Mouse (Mus musculus) forebrain, embryonic 11.5 days (tissue): ENCODE results near the gene Rinl. TPM values are rescaled to one million over a fixed set of nuclear protein-coding genes. Genes with fewer than 3 reads are reported as not detected.

Source experiments
- ATAC-seq: fragments of 200-750 bp; cut with Nextera tagmentation; replicated peaks from 2 replicates; pipeline ENCODE4 v1.8.0; 2017; ENCODE audit warnings: moderate TSS enrichment; ENCODE audit not compliant: low FRiP score
- DNase-seq: peaks from one replicate; pipeline ENCODE4 v3.0.0-alpha.2; 2017; ENCODE audit warnings: low spot score
- H3K27ac ChIP-seq: fragments of 300-500 bp; sonication (generic); 2 replicates; pipeline ENCODE4 v1.5.1; 2014; ENCODE audit warnings: low read depth, low read length
- H3K27me3 ChIP-seq: fragments of 300-500 bp; sonication (generic); 2 replicates; pipeline ENCODE4 v1.6.1; 2014; ENCODE audit warnings: mild to moderate bottlenecking, low read length, mixed read lengths; ENCODE audit not compliant: control insufficient read depth, insufficient read depth
- H3K36me3 ChIP-seq: fragments of 300-500 bp; sonication (generic); 2 replicates; pipeline ENCODE4 v1.6.1; 2014; ENCODE audit warnings: mild to moderate bottlenecking, low read length, moderate library complexity, mixed read lengths; ENCODE audit not compliant: control insufficient read depth, insufficient read depth
- H3K4me1 ChIP-seq: fragments of 300-500 bp; sonication (generic); replicated peaks from 2 replicates; pipeline ENCODE4 v1.6.1; 2014; ENCODE audit warnings: low read length, mixed read lengths; ENCODE audit not compliant: control insufficient read depth, insufficient read depth
- H3K4me2 ChIP-seq: fragments of 300-500 bp; sonication (generic); 2 replicates; pipeline ENCODE4 v1.6.1; 2014; ENCODE audit warnings: low read depth, mild to moderate bottlenecking, low read length, moderate library complexity, mixed read lengths; ENCODE audit not compliant: severe bottlenecking
- H3K4me3 ChIP-seq: fragments of 300-500 bp; sonication (generic); 2 replicates; pipeline ENCODE4 v1.5.1; 2014; ENCODE audit warnings: low read depth, low read length
- H3K9ac ChIP-seq: fragments of 300-500 bp; sonication (generic); 2 replicates; pipeline ENCODE4 v1.6.1; 2014; ENCODE audit warnings: low read length
- H3K9me3 ChIP-seq: fragments of 300-500 bp; sonication (generic); 2 replicates; pipeline ENCODE4 v1.6.1; 2016; ENCODE audit warnings: low read length, mixed read lengths; ENCODE audit not compliant: control insufficient read depth
- WGBS: fragments of 180-500 bp; shearing (Covaris S2); extraction: QIAGEN DNeasy Blood & Tissue Kit; methylation state at CpG from one replicate; pipeline ENCODE4 v1.1.7; 2014; 5-methylcytosine and 5-hydroxymethylcytosine counted together
- polyA plus RNA-seq: library from polyadenylated mRNA; unstranded; fragments of >200 nt; fragmentation: Nextera tagmentation; extraction: Ambion mirVana; gene quantifications from 2 replicates; pipeline ENCODE4 v1.2.1, GENCODE M21; 2014

Rinl gene
- polyA plus RNA-seq, 1 experiment from 2014 or later = 2.1 TPM

DNA sequence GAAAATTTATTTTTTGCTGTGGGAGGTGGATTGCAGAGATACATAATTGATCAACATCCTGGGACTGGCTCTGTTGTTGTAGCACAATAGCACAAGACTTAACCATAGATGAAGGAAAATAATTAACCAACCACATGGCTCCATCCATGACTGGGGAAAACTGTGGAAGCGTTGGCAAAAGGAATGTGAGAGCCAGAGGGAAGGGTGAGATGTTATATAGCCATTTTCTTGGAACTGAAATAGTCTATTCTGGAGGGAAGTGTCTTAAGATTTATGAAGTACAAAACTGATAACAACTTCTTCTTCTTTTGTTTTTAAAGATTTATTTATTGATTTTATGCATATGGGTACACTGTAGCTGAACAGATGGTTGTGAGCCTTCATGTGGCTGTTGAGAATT lies 58.5 kb downstream of the Rinl start:
- Histone ChIP-seq H3K4me3 (no peak overlapping the region), H3K36me3 (no peaks in the 10 kb centered on the region), H3K4me1 (no peaks in the 10 kb centered on the region), H3K9ac (no peak overlapping the region), H3K9me3 (no peaks in the 10 kb centered on the region; the same call in 1 of the 2 replicates), H3K4me2 (no peak overlapping the region), H3K27me3 (no peaks in the 10 kb centered on the region), H3K27ac (no peak overlapping the region)
- ATAC-seq (no peak), DNase-seq (no peak)
- WGBS = 87% methylated on average over 1 of the region's 1 CpGs

Other genes with a start within 250 kb of the Rinl start
- not detected in 2 replicates for gene Sycn, start 248.1 kb upstream of the Rinl start, polyA plus RNA-seq
- not detected in 2 replicates for gene Nccrp1, start 241.7 kb upstream of the Rinl start, polyA plus RNA-seq
- 40.7 and 41.1 TPM in 2 replicates for gene Samd4b, start 190.8 kb upstream of the Rinl start, polyA plus RNA-seq
- gene Pak4, start 190.8 kb upstream of the Rinl start, polyA plus RNA-seq = 50.7 and 56.2 TPM in 2 replicates
- not detected in 2 replicates for gene Acp7, start 157.6 kb upstream of the Rinl start, polyA plus RNA-seq
- 4.3 and 6.7 TPM in 2 replicates for gene Fbxo27, start 96.1 kb upstream of the Rinl start, polyA plus RNA-seq
- 8.3 and 9.9 TPM in 2 replicates for gene Fbxo17, start 72.2 kb upstream of the Rinl start, polyA plus RNA-seq
- 116 and 131 TPM in 2 replicates for gene Mrps12, start 47.1 kb upstream of the Rinl start, polyA plus RNA-seq
- gene Sars2, start 47.0 kb upstream of the Rinl start, polyA plus RNA-seq = 35.6 and 37.8 TPM in 2 replicates
- gene Ccer2, start 32.8 kb upstream of the Rinl start, polyA plus RNA-seq = not detected in 2 replicates
- 63.5 and 70.2 TPM in 2 replicates for gene Sirt2, start 22.2 kb upstream of the Rinl start, polyA plus RNA-seq
- 45.6 and 49.9 TPM in 2 replicates for gene Nfkbib, start 21.5 kb upstream of the Rinl start, polyA plus RNA-seq
- 338 and 382 TPM in 2 replicates for gene Hnrnpl, start 19.6 kb downstream of the Rinl start, polyA plus RNA-seq
- 70.6 and 74.0 TPM in 2 replicates for gene Ech1, start 36.2 kb downstream of the Rinl start, polyA plus RNA-seq
- 1.1 and 1.7 TPM in 2 replicates for gene Lgals4, start 44.9 kb downstream of the Rinl start, polyA plus RNA-seq
- gene Lgals7, start 74.9 kb downstream of the Rinl start, polyA plus RNA-seq = 0.52 and 0.88 TPM in 2 replicates
- 0.60 and 0.69 TPM in 2 replicates for gene Capn12, start 92.5 kb downstream of the Rinl start, polyA plus RNA-seq
- 182 and 199 TPM in 2 replicates for gene Actn4, start 173.4 kb downstream of the Rinl start, polyA plus RNA-seq
- 341 and 343 TPM in 2 replicates for gene Eif3k, start 192.9 kb downstream of the Rinl start, polyA plus RNA-seq
- 5.9 and 6.4 TPM in 2 replicates for gene Map4k1, start 193.1 kb downstream of the Rinl start, polyA plus RNA-seq